Mouse (Mus musculus): ENCODE data around the gene Sema5b.

- TF ChIP-seq POLR2A (IDR thresholded peaks at IDR 0.05; ENCODE audit: insufficient read depth, low read depth, low read length) = no peak
- TF ChIP-seq CTCF (IDR thresholded peaks at IDR 0.05; ENCODE audit: insufficient read depth, low read depth, low read length) = no peak
Measured at GRCm38 (mm10) chr16:35569347-35569746, 28.4 kb downstream of the Sema5b start.
